Mouse (Mus musculus) intestine, embryonic 15.5 days (tissue): ENCODE measurements around the gene Cwf19l2. TPM values are rescaled to one million over a fixed set of nuclear protein-coding genes. Genes with fewer than 3 reads are reported as not detected.
A peak's percentile ranks its signal among the peaks of the same experiment; 100 is the strongest.
"Not testable (repeated sequence)": the region's sequence is repeated elsewhere in the genome, so short reads cannot be mapped to it uniquely, and the experiment has no call there.

ENCODE experiments used
- ATAC-seq: fragments of 200-750 bp; cut with Nextera tagmentation; 2 replicates; pipeline ENCODE4 v1.8.0; 2017; ENCODE audit warnings: moderate TSS enrichment, moderate library complexity
- H3K27ac ChIP-seq: fragments of 300-500 bp; sonication (generic); 2 replicates; pipeline ENCODE4 v1.5.1; 2015; ENCODE audit warnings: mild to moderate bottlenecking, inconsistent platforms
- H3K27me3 ChIP-seq: fragments of 300-500 bp; sonication (generic); replicated peaks from 2 replicates; pipeline ENCODE4 v1.6.1; 2015; ENCODE audit warnings: inconsistent platforms
- H3K36me3 ChIP-seq: fragments of 300-500 bp; sonication (generic); 2 replicates; pipeline ENCODE4 v1.6.1; 2015; ENCODE audit warnings: inconsistent platforms
- H3K4me1 ChIP-seq: fragments of 300-500 bp; sonication (generic); replicated peaks from 2 replicates; pipeline ENCODE4 v1.6.1; 2015; ENCODE audit warnings: inconsistent platforms
- H3K4me2 ChIP-seq: fragments of 300-500 bp; sonication (generic); replicated peaks from 2 replicates; pipeline ENCODE4 v1.6.1; 2015; ENCODE audit warnings: mild to moderate bottlenecking, inconsistent platforms
- H3K4me3 ChIP-seq: fragments of 300-500 bp; sonication (generic); replicated peaks from 2 replicates; pipeline ENCODE4 v1.5.1; 2015; ENCODE audit warnings: inconsistent platforms
- H3K9ac ChIP-seq: fragments of 300-500 bp; sonication (generic); 2 replicates; pipeline ENCODE4 v1.6.1; 2015; ENCODE audit warnings: inconsistent platforms
- H3K9me3 ChIP-seq: fragments of 300-500 bp; sonication (generic); 2 replicates; pipeline ENCODE4 v1.6.1; 2016; ENCODE audit warnings: inconsistent platforms
- WGBS: fragments of 180-500 bp; shearing (Covaris S2); methylation state at CpG from one replicate; pipeline ENCODE4 v1.1.7; 2015; 5-methylcytosine and 5-hydroxymethylcytosine counted together
- polyA plus RNA-seq: library from polyadenylated mRNA; unstranded; fragments of >200 nt; fragmentation: Nextera tagmentation; extraction: Ambion mirVana; gene quantifications from 2 replicates; pipeline ENCODE4 v1.2.1, GENCODE M21; 2015

Cwf19l2 gene
- polyA plus RNA-seq: 10.5 and 11.7 TPM in 2 replicates

DNA sequence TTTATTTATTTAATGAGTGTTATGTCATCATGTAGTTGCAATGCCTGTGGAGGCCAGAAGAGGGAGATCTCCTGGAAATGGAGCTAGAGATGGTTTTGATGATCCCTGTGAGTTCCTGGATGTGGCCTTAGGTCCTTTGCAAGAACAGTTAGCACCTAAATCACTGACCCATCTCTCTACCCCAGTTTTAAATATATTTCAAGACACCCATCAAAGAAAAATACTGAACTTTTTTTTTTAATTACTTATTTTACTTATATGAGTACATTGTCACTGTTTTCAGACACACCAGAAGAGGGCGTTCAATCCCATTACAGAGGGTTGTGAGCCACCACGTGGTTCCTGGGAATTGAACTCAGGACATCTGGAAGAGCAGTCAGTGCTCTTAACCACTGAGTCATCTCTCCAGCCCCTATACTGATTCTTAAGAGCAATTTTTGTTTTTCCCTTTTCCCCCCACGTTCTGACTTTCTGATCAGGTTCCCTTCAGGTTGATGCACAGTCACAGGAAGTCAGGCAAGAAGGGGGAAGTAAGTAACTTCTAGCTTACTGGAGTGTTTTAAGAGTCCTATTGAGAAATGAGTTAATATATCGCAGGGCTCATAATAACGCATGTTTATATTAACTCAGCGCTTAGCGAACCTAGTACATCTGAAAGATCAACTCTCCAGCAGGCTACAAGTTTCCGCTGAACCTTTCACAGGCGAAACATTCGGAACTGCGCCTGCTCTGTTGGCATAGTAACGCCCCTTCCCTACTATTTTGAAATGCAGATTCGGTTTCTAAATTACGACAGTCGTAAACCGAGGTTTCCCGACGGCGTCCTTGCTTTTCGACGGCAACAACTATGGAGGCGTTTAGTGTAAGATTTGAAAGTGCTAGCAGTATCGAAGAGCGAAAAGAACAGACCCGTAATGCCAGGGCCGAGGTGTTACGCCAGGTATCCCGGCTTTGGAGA lies at the start of gene Cwf19l2:
Gene Cwf19l2 (plus strand): TSS at position 342 of the 958 bp plus-strand sequence.
- H3K9me3 ChIP-seq: no peaks in the 10 kb centered on the region
- WGBS: 1% methylated on average over 28 of the region's 28 CpGs
- peak within 1 kb of the TSS; percentile 56 for H3K4me3 ChIP-seq
- ATAC-seq: peak; percentile 94
- peak within 1 kb of the TSS; percentile 59 for H3K9ac ChIP-seq
- H3K27ac ChIP-seq: peak within 1 kb of the TSS; percentile 81
- no peaks in the 10 kb centered on the region for H3K4me1 ChIP-seq
- no peaks in the 10 kb centered on the region for H3K27me3 ChIP-seq
- H3K4me2 ChIP-seq: peak within 1 kb of the TSS; percentile 65
- no peaks in the 10 kb centered on the region for H3K36me3 ChIP-seq

GRCm38 (mm10) chr9:3376323-3376722 lies 27.1 kb upstream of the Cwf19l2 start:
- 52% methylated on average over 1 of the region's 1 CpGs for WGBS
- H3K4me3 ChIP-seq, H3K9ac ChIP-seq, H3K9me3 ChIP-seq, H3K27ac ChIP-seq, H3K4me1 ChIP-seq, H3K4me2 ChIP-seq, H3K27me3 ChIP-seq, H3K36me3 ChIP-seq, ATAC-seq: not testable (repeated sequence)

DNA sequence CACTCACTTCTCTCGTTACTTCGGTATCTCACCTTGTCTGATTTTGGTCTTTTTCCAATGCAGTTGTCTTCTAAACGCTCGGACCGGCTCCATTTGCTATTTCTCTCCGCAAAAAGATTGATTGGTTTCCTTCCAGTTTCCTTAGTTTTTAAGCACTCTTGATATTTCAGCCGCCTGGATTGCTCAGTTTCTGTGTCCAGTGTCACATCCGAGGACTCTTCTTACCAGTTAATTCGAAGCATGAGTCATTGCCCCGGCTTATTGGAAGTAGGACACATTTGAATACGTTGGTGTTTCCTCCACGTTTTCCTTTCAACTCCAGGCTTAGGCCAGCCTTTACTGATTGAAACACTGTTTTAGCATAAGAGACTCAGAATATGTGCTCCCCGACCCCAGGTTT lies 980 bp downstream of the Cwf19l2 start:
- H3K27me3 ChIP-seq: no peaks in the 10 kb centered on the region
- no peaks in the 10 kb centered on the region for H3K4me1 ChIP-seq
- peak overlapping the region; percentile 59 for H3K9ac ChIP-seq
- peak overlapping the region; percentile 56 for H3K4me3 ChIP-seq
- no peaks in the 10 kb centered on the region for H3K9me3 ChIP-seq
- 0 out of 2 replicates have a peak overlapping the region, but pooled peaks have one; percentile 20 for H3K27ac ChIP-seq
- under 1% methylated on average over 13 of the region's 13 CpGs for WGBS
- ATAC-seq: peak; percentile 37
- no peaks in the 10 kb centered on the region for H3K36me3 ChIP-seq
- peak overlapping the region; percentile 56 for H3K4me2 ChIP-seq

DNA sequence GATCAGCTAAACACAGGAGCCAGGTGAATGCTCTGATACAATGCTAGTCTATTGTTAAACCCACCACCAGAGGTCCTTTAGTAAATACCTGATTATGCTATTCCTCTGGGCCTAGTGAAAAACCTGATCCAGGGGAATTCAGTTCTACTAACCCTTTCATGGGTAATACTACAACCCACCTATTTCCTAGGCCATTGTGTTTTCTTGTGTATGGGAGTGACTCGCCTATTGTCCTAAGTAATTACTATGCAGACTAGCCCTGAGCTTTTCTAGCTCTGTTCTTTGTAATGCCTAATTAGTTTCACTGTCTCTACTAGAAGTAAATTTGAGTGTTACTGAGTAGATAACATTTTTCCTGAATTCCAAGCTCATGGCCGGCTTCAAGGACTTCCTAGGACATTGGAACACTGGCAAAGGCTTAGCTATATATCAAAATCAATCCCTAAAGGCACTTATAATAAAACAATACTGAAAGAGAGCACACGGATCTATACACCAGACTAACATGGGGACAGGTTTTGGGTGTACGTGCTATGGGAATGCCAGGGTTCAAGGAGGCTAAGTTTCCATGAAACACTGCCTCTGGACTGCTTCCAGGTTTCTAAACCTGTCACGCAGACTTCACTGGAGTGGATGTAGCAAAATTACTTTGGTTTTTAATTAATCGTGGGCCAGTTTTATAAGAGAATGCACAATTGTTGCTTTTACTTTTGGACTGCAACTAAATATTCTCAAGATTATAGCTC lies 36.3 kb downstream of the Cwf19l2 start:
- H3K4me3 ChIP-seq, ATAC-seq, H3K27me3 ChIP-seq, H3K27ac ChIP-seq, H3K4me1 ChIP-seq, H3K9me3 ChIP-seq, H3K9ac ChIP-seq, H3K4me2 ChIP-seq, H3K36me3 ChIP-seq: not testable (repeated sequence)
- WGBS: 88% methylated on average over 6 of the region's 6 CpGs

- Histone ChIP-seq H3K9me3 (no peaks in the 10 kb centered on the region), H3K36me3 (no peaks in the 10 kb centered on the region), H3K9ac (no peak overlapping the region), H3K4me3 (no peak overlapping the region), H3K4me1 (no peaks in the 10 kb centered on the region), H3K27me3 (no peaks in the 10 kb centered on the region), H3K4me2 (no peak overlapping the region), H3K27ac (no peak overlapping the region)
- no peak for ATAC-seq
Observed at GRCm38 (mm10) chr9:3471897-3472296, 68.5 kb downstream of the Cwf19l2 start.

GRCm38 (mm10) chr9:3518645-3519044 lies 115.3 kb downstream of the Cwf19l2 start:
- no peak overlapping the region for H3K27ac ChIP-seq
- H3K9ac ChIP-seq: no peak overlapping the region
- no peaks in the 10 kb centered on the region for H3K36me3 ChIP-seq
- no peak for ATAC-seq
- no peaks in the 10 kb centered on the region for H3K27me3 ChIP-seq
- H3K4me3 ChIP-seq: no peak overlapping the region
- 96% methylated on average over 1 of the region's 1 CpGs for WGBS
- no peak overlapping the region for H3K4me2 ChIP-seq
- no peaks in the 10 kb centered on the region for H3K9me3 ChIP-seq
- H3K4me1 ChIP-seq: no peaks in the 10 kb centered on the region

DNA sequence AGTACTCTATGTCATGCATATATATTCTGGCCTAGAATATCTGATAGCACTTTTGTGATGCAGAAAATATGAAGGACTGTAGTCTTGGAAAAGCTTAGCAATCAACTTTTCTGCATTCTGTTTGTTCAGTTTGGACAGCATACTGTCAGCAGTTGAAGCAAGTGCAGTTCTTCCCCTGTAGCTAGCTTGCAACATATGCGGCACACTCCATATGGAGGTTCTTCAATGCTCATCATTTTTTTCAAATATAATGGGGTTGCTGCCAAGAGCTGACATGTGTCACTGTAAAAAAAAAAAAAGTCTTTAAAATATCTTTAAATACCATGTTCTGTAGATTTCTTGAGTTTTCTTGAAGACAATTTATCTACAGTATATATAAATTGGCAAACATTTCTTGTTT lies 115.8 kb downstream of the Cwf19l2 start:
- H3K9ac ChIP-seq: no peak overlapping the region
- H3K4me1 ChIP-seq: no peaks in the 10 kb centered on the region
- H3K4me2 ChIP-seq: no peak overlapping the region
- no peak for ATAC-seq
- H3K27me3 ChIP-seq: no peaks in the 10 kb centered on the region
- no peaks in the 10 kb centered on the region for H3K36me3 ChIP-seq
- H3K27ac ChIP-seq: no peak overlapping the region
- H3K4me3 ChIP-seq: no peak overlapping the region
- 87% methylated on average over 1 of the region's 1 CpGs for WGBS
- no peaks in the 10 kb centered on the region for H3K9me3 ChIP-seq

GRCm38 (mm10) chr9:3521031-3521430 lies 117.6 kb downstream of the Cwf19l2 start:
- 82% methylated on average over 2 of the region's 2 CpGs for WGBS
- H3K9me3 ChIP-seq: no peaks in the 10 kb centered on the region
- no peak overlapping the region for H3K27ac ChIP-seq
- H3K36me3 ChIP-seq: no peaks in the 10 kb centered on the region
- H3K4me1 ChIP-seq: no peaks in the 10 kb centered on the region
- H3K27me3 ChIP-seq: no peaks in the 10 kb centered on the region
- no peak overlapping the region for H3K9ac ChIP-seq
- no peak for ATAC-seq
- H3K4me2 ChIP-seq: no peak overlapping the region
- no peak overlapping the region for H3K4me3 ChIP-seq

Other genes starting within 250 kb of the Cwf19l2 start
- 21.0 and 21.5 TPM in 2 replicates for gene Alkbh8, start 68.5 kb upstream of the Cwf19l2 start, polyA plus RNA-seq
- gene Gucy1a2, start 129.2 kb downstream of the Cwf19l2 start, polyA plus RNA-seq: 1.5 TPM in 2 replicates